Mouse (Mus musculus) adrenal gland, postnatal 25 days (tissue): ENCODE measurements around the gene Sat2. TPM values are rescaled to one million over a fixed set of nuclear protein-coding genes. Genes with fewer than 3 reads are reported as not detected.
"Not testable (repeated sequence)": the region's sequence is repeated elsewhere in the genome, so short reads cannot be mapped to it uniquely, and the experiment has no call there.

ENCODE experiments used
- DNase-seq: peaks from one replicate; pipeline ENCODE4 v3.0.0; 2021; ENCODE audit warnings: mixed read lengths
- total RNA-seq: library from RNA; stranded (reverse); gene quantifications from 2 replicates; pipeline ENCODE4 v1.2.3, GENCODE M21; 2021

Gene Sat2
- total RNA-seq, 1 experiment from 2014 or later: 16.9 TPM

DNA sequence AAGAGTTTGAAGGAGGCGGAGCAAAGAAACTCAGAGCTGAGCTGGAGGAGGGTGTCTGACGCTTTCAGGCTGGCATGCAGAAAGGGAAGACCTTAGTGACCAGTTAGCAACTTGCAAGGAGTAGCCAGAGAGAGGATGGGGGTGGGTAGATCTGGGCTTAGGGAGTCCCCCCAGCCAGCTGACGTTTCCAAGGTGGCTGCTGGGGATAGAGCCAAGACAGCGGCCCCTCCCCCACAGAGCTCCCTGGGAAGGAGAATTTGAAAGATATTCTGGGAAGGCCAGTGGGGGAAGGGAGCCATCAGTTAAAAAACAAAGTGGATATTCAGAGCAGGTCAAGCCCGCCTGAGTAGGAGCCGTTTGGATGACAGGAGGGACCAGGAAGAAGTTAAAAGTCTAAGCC, 21.7 kb upstream of the Sat2 start:
- peak; percentile 50 for DNase-seq

DNA sequence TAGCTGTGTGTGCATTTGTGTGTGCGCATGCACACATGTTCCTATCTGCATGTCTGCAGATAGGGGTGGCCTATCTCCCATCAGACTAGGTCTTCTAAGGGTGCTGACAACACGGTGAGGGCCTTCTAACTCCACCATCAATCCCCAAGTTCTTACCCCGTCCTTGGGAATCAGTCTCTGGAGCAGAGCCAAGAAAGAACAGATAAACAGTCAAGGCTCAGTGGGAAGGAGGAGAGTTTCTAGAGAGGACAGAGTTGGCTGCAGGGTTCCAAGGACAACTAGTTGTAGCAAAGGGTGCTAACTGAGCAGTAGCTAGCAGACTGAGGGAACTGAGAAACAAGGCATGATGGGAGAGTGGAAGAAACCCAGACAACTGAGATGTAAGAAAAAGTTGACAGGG, 20.1 kb upstream of the Sat2 start:
- DNase-seq: no peak

DNA sequence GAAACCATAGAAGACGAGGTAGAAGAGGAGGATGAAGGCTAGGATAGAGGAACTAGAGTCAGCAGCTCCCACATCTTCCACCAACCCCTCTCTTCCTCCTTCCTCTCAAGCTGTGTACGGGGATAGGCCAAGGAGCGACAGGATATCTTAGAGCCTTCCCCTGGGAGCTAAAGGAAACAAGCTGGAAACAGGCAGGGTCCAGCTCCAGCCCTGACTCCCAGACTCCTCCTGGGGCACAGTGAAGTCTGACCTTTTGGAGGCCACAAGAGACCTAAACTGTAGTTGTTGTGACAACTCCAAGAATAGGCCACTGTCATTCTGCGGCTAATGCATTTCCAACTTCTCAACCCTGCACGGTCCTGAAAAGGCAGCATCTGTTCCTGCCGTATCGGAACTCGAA, 18.3 kb upstream of the Sat2 start:
- DNase-seq: no peak

DNA sequence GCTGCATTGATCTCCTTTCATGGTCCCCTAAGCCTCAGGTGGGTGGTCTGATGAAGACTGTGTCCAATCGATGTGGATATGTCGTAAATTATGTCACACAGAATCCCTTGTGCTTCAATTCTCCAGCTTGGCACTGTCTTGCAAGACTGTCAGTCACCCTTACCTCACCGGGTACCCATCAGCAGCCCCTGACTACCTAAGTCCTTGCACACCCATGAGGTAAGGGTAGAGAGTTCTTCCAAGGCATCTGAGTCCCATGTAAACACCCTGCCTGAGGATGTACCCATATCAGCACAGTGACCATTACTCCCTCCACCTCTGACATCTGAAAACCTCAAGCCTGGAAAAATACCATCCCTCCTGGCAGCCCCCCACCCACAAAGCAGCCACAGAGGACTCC, 17.5 kb upstream of the Sat2 start:
- no peak for DNase-seq

DNA sequence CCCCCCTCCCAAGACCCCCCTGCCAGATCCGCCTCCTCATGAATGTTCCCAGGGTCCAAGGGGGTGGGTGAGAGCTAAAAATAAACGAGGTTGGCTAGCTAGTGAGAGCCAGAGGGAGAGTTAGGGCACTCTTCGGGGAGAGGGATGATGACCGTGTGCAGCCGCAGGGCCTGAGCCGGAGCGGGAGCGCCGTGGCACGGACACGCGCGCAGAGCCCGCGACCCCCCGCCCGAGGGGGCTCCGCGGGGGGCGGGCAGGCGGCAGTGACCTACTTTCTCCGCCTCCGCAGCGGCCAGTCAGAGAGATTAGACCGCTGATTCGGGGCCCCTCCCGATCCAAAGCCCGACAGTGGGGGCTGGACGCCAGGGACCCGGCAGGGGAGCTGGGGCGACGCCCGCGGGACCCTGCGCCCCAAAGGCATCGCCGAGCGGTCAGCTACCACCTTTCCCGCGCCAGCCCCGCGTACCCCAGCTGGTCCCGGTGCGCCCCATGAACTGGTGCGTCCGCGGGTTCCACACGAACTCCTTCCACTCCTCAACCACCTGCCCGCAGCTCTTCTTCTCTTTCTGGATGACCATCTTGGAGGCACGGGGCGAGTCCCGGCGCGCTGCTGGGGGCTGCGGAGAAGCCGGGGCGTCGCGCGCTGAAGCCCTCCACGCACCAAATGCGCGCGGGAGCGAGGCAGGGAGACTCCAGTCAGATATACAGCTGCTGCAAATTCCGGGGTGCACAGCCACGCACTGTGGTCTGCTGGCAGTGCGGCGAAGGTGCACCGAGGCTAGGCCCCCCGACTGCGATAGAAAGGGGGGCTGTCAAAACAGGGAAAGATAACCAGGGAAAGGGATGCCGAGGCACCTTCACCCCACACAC, 16.8 kb upstream of the Sat2 start:
- peak; percentile 47 for DNase-seq

DNA sequence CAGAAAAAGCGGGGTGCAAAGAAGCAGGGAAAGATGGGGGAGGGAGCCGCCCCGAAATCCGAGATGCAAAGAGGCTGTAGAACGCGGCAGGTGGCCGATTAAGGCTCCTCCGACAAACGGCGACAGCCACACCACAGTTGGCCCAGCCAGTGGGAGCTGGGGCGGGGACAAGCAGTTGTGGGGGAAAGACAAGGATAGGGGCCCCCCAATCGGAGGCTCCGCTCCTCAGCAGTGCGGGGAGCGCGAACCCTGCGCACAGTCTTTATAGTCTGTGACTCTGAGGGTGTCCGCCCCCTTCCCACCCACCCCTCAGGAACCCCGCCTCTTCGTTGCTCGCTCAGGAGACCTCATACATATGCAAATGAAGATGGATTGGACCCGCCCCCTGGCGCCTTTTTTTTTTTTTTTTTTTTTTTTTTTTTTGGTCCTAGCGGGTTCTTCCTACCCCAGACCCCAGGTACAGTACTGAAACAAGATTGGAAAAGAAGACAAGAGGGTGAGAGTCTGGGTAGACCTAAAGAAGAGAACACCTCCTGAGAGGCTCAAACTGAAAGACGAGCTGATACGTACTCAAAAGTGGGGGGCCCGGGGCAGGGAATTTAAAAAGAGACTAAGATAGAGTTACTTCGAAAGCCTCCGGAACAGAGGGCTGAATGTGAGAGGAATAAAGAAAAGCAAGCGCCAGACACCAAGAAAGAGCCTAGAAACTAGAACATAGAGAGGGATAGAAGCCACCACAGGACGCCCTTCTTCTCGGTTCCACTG, 15.9 kb upstream of the Sat2 start, which contains the start of gene Atp1b2:
TSS of gene Atp1b2 (minus strand) at position 217 of the 765 bp plus-strand sequence.
- peak; percentile 76 for DNase-seq

DNA sequence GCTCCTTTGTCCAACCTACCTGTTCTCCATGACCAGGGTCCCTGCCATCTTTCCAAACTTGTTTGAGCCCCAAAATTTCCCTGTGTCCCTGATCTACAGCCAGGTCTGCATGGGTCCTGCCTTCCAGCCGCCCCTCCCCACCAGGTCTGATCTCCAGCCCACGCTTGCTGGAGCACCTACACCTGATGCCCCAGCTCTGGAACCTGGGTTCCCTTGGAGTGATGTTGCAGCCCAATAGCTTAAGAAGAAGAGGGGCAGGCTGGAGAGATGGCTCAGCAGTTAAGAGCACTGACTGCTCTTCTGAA, 15.4 kb upstream of the Sat2 start:
- DNase-seq: no peak

DNA sequence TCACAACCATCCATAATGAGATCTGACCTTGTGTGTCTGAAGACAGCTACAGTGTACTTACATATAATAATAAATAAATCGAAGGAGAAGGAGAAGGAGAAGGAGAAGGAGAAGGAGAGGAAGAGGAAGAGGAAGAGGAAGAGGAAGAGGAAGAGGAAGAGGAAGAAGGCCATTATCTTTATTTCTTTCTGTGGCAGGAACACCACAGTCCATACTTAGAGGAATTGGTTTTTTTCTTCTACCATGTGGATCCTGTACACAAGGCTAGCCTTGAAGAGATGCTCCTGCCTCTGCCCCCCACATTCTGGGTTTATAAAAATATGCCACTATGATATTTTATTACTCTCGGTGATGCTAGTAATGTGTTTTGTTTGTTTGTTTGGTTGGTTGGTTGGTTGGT, 15.0 kb upstream of the Sat2 start:
- no peak for DNase-seq

DNA sequence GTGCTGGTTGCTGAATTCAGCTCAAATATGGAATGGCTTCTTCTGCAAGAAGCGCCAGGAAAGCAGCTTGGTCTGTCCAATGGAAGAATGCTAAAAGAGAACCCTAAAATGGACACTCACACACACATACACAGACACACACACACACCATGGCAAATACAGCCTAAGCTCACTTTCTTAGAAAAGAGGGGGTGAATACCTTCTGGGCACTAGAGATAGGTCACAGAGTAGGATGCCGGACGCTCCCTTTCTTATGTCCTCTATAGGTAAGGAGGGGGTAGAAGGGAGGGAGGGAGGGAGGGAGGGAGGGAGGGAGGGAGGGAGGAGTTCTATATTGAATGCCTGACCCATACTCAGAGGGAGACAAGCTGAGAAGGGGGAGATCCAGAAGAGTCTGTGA, 13.3 kb upstream of the Sat2 start:
- DNase-seq: no peak

DNA sequence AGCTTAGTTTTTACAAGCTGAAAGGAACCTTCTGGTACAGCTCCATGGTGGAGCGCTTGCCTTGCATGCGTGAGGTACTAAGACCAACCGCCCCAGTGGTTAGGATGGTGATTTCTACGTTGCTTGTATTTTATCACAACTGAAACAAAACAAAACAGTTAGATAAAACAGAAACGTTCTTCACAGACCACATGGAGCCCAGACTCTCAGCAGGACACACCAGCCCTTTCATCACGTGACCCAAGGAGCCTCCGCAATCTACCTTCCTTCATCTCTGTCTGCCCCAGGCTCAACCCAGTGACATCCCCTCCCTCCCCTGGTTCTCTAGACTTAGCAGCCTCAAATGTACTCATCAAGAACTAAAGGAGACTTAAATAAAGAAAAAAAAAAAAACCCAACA, 12.4 kb upstream of the Sat2 start:
- DNase-seq: no peak

DNA sequence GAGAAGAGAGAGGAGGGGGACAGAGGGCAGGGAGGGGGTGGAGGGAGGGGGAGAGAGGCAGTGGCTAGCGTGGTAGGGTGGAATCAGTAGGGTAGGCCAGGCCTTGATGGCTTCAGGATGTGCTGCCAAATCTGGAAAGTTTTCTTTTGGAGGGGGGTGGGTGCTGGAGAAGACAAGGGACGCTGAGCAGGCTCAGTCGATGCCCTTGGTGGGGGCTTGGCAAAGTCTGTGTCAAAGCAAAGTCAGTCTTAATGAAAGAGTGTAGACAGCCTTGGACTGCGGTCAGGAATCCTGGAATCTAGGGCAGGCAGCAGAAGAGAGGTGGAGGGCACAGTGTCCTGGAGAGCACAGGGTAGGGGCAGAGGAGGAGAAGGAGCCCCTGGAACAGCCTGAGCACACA, 10.9 kb upstream of the Sat2 start:
- DNase-seq: no peak

DNA sequence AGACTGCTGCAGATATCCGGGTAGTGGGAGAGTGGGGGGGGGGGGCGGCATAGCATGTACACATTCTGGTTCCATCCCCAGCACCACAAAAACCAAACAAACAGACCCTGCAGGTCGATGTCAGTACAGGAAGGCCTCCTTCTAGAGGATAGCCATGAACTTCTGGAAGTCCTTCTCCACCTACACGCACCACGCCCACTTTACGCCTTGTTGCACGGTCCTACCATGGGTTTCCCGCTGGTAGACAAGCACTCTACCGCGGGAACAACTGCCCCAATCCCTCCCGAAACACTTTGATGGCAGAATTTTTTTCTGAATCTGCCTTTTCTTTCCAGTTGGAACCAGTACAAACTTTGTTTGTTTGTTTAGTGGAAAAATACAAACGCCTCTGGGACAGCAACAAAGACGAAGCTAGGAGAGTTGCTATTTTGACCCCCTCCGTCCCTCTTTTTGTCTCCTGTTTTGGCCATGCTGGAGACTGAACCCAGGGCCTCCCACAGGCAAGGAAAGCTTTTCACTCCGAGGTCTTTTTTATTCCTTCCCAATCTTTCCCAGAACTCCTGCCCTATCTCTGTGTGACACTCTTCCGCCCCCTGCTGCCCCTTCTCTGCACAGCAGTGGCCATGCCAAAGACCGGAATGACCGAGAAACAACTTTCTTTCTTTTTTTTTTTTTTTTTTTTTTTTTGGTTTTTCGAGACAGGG, 8.1 kb upstream of the Sat2 start:
- DNase-seq: peak; percentile 87

DNA sequence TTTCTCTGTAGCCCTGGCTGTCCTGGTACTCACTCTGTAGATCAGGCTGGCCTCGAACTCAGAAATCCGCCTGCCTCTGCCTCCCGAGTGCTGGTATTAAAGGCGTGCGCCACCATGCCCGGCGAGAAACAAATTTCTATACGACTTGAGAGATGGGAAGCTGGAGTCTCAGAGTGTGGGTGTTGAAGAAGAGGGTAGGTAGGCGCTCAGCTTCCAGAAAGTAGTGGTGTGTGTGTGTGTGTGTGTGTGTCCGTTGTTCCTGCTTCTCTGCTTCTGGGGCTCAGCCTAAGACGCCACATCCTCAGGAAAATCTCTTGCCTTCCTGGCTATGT, 7.6 kb upstream of the Sat2 start:
- not testable (repeated sequence) for DNase-seq

DNA sequence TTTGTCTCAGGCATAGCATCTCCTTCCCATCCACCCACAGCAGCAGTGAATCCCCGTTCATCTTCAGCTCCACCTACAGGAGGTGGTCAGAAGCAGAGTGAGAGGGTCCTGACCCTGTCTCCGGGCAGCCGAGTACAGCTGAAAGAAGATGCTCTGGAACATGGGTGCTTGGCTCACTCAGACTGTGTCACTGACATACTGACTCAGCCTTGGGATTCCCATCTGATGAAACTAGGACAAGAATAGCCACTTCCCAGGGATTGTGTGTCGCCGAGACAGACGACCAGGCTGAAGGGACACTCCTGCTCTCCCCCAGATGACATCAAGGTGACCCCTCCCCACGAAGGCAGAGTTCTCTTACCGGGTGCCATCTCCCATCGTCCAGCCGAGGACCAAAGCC, 5.0 kb upstream of the Sat2 start:
- no peak for DNase-seq

DNA sequence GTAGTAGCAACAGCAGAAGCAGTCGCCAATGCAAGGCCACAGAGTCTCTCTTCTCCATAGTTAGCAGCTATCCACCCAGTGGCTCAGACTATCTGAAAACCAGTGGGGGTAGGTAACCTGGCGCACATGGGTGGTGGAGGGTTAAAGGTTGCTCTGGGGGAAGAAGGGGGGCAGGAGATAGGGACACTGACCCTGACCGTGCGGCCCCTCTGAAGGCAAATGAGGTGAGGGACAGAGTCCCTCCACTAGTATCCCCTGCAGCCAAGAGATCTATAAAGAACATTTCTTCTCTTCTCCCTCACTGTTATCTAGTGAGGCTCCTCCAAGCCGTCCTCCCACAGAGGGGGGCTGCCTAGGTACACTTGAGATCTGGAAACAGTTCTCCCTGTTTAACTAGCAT, 4.0 kb upstream of the Sat2 start, which contains the start of gene Shbg:
TSS of gene Shbg (minus strand) at position 101 of the 400 bp plus-strand sequence.
- no peak for DNase-seq

DNA sequence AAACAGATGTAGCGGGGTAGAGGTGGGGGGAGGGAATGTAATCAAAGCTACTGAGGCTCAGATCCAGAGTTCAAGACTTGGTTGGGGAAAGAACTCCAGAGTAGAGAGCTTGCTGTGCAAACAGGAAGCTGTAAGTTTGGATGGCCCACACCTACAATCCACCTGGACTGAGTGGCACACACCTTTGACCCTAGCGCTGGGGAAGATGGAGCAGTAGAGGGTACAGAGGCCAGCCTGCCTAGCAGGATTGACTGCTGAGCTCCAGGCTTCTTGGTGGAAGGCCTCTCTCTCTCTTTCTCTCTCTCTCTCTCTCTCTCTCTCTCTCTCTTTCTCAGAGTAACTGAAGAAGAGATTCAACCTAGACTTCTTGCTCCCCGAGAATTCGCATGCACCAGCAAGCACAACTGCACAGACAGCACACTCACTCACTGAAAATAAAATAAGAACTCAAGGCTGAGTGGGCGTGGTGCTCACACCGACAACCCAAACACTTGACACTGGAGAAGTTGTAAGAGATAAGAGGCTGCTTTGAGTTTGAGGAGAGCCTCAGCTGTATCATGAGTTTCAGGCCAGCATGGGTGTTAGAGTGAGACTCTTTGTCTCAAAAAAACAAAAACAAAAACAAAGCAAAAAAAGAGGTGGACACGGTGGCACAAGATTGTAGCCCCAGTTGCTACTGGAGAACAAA, 1.3 kb upstream of the Sat2 start:
- no peak for DNase-seq

DNA sequence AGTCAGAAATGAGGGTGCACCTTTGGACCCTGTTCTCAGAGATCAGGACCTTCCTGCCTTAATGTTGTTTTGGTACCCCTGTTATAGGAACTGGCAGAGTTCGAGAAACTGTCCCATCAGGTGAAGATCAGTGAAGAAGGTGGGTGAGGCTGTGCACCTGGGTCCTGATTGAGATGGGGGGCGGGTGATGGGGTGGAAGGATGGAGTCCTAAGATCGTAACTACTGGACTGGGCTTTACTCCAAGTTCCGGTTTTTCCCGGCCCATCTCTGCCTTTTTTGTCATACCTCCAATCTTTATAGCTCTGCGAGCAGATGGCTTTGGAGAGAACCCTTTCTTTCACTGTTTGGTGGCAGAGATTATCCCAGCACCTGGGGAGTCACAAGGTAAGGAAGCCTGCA, 582 bp downstream of the Sat2 start:
- no peak for DNase-seq

DNA sequence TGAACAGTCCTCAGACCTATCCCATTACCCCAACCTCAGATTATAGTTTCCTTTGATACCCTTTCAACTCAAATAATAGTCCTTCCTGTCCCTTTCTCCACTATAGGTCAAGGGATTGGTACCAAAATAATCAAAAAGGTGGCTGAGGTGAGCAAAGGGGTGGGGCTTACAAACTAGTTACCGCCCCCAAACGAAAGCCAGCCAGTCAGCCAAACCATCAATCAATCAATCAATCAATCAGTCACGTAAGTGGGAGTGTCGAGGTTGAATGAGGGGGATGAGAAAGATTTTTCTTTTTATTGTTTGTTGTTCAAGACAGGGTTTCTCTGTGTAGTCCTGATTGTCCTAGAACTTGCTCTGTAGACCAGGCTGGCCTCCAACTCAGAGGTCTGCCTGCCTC, 1.2 kb downstream of the Sat2 start:
- no peak for DNase-seq

DNA sequence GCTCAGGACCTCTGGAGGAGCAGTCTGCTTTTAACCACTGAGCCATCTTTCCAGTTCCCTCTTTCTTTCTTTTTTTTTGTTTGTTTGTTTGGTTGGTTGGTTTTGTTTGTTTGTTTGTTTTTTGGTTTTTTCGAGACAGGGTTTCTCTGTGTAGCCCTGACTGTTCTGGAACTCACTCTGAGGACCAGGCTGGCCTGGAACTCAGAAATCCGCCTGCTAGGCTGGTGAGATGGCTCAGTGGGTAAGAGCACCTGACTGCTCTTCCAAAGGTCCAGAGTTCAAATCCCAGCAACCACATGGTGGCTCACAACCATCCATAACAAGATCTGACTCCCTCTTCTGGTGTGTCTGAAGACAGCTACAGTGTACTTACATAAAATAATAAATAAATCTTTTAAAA, 2.5 kb downstream of the Sat2 start:
- not testable (repeated sequence) for DNase-seq

DNA sequence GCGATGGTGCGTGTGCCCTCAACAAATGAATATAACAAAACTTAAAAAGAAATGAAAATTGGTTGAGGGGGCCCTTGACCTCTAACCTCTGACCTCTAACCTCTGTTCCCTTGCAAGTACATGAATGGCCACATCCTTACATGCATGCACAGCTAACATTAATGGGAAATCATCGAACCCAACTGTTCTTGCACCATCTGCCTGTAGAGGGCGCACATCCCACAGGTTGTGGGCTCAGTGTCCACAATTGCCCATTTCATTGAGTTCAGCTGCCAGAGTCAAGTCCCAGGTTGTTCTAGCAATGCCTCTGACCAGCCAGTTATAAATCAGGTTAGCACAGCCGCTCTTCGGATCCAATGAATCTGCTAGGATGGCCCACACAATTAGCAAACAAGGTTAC, 6.5 kb downstream of the Sat2 start:
- peak; percentile 77 for DNase-seq

DNA sequence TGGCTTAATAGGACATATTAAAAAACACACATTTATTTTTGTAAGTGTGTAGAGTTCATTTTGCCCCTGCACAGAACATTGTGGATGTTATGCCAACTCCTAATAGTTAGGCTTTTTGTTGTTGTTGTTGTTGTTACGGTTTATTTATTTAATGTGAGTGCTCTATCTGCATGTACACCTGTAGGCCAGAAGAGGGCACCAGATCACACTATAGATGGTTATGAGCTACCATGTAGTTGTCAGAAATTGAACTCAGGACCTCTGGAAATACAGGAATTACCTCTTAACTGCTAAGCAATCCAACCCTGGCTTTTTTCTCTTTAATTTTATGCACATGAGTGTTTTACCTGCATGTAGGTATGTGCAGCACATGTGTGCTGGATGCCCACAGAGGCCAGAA, 8.0 kb downstream of the Sat2 start:
- DNase-seq: no peak

DNA sequence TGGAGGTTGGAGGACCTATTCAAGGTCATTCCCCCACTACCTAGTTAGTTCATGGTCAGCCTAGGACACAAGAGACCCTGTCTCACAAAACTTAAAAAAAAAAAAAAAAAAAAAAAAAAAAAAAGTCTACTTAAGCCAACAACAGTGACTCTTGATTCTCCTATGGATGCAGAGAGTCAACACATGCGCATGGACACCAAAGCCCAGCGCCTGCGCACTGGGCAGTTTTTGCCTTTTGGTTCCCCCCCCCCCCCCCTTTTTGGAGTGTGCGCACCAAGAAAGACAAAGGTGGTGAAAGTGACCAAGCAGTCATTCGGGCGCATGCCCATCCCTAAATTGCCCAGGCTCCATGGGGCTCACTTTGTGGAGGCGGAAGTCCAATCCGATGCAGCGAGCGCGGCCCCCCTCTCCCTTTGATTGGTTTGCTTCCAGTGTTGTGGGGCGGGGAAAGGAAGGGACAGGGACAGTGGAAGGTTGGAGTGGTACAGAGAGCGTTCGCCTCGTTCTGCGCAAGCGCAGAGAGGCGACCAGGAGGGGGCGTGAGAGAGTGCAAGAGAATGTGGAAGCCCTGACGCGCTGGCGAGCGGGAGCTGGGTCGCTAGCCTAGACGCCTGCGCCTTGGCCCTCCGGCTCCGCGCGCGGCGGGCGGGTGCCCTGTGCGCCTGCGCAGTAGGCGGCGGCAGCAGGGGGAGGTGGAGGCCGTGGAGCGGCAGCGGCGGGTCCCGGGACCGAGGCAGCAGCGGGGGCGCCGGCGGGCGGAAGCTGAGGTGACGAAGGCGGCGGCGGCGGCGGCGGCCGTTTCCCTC, 10.7 kb downstream of the Sat2 start, which contains the start of gene Fxr2:
TSS of gene Fxr2 (plus strand) at position 707 of the 806 bp plus-strand sequence.
- peak; percentile 99 for DNase-seq
